Mouse (Mus musculus) megakaryocyte, adult 5-6 weeks (primary cell): ENCODE measurements around the gene Cntn1. TPM values are rescaled to one million over a fixed set of nuclear protein-coding genes. Genes with fewer than 3 reads are reported as not detected.

Experiments
- total RNA-seq, 2 experiments: library from RNA; stranded (forward) in 1 of 2; stranded (reverse) in 1 of 2; fragments of 153-499, 151-499 nt in 1 of 2; fragments of 221-1000, 200-1000 nt in 1 of 2; gene quantifications; 2 replicates each; pipeline versions ENCODE4 v1.2.3 to v1.2.4; 2015 to 2017

Cntn1 gene
- total RNA-seq, 2 experiments from 2014 or later: not detected

Other genes starting within 250 kb of the Cntn1 start
- 0.27 TPM in 1 of 2 replicates, not detected in the other for gene Smgc, start 212.9 kb upstream of the Cntn1 start, total RNA-seq (2015)
- not detected in 2 replicates for gene Smgc, start 212.9 kb upstream of the Cntn1 start, total RNA-seq (2017)